Mouse (Mus musculus) hindbrain, embryonic 10.5 days (tissue): ENCODE data around the gene Slc4a10. TPM values are rescaled to one million over a fixed set of nuclear protein-coding genes. Genes with fewer than 3 reads are reported as not detected.

Experiments
- DNase-seq: peaks from one replicate; pipeline ENCODE4 v3.0.0-alpha.2; 2017; ENCODE audit warnings: low spot score
- H3K27ac ChIP-seq: fragments of 300-500 bp; sonication (generic); 2 replicates; pipeline ENCODE4 v1.5.1; 2016; ENCODE audit warnings: mild to moderate bottlenecking, moderate library complexity
- H3K27me3 ChIP-seq: fragments of 300-500 bp; sonication (generic); 2 replicates; pipeline ENCODE4 v1.6.1; 2016; ENCODE audit warnings: mild to moderate bottlenecking; ENCODE audit not compliant: poor library complexity, insufficient read depth, severe bottlenecking
- H3K36me3 ChIP-seq: fragments of 300-500 bp; sonication (generic); 2 replicates; pipeline ENCODE4 v1.6.1; 2016; ENCODE audit warnings: mild to moderate bottlenecking, moderate library complexity
- H3K4me1 ChIP-seq: fragments of 300-500 bp; sonication (generic); replicated peaks from 2 replicates; pipeline ENCODE4 v1.6.1; 2016; ENCODE audit warnings: mild to moderate bottlenecking
- H3K4me3 ChIP-seq: fragments of 300-500 bp; sonication (generic); 2 replicates; pipeline ENCODE4 v1.5.1; 2016; ENCODE audit warnings: mild to moderate bottlenecking, moderate library complexity
- H3K9me3 ChIP-seq: fragments of 300-500 bp; sonication (generic); 2 replicates; pipeline ENCODE4 v1.6.1; 2016; ENCODE audit warnings: mild to moderate bottlenecking, moderate library complexity
- WGBS: fragments of 180-500 bp; shearing (Covaris S2); methylation state at CpG from one replicate; pipeline ENCODE4 v1.1.7; 2016; 5-methylcytosine and 5-hydroxymethylcytosine counted together
- polyA plus RNA-seq: library from polyadenylated mRNA; unstranded; fragments of >200 nt; fragmentation: Nextera tagmentation; extraction: Ambion mirVana; gene quantifications from 2 replicates; pipeline ENCODE4 v1.2.1, GENCODE M21; 2016

The Slc4a10 gene
- polyA plus RNA-seq, 1 experiment from 2014 or later, result 1.1 TPM

GRCm38 (mm10) chr2:62362211-62362610, 315.9 kb downstream of the Slc4a10 start:
- Histone ChIP-seq H3K27ac (no peak overlapping the region), H3K4me3 (no peak overlapping the region), H3K4me1 (no peaks in the 10 kb centered on the region), H3K9me3 (no peaks in the 10 kb centered on the region), H3K36me3 (no peaks in the 10 kb centered on the region), H3K27me3 (no peaks in the 10 kb centered on the region)
- DNase-seq, result no peak
- 92% methylated on average over 9 of the region's 9 CpGs for WGBS

GRCm38 (mm10) chr2:62363606-62364005, 317.3 kb downstream of the Slc4a10 start:
- no peak for DNase-seq
- Histone ChIP-seq H3K27ac (no peak overlapping the region), H3K36me3 (no peaks in the 10 kb centered on the region), H3K4me3 (no peak overlapping the region), H3K9me3 (no peaks in the 10 kb centered on the region), H3K4me1 (no peaks in the 10 kb centered on the region), H3K27me3 (no peaks in the 10 kb centered on the region)
- 92% methylated on average over 4 of the region's 4 CpGs for WGBS

GRCm38 (mm10) chr2:62368349-62369053, 322.2 kb downstream of the Slc4a10 start:
- DNase-seq, result no peak
- no peaks in the 10 kb centered on the region for H3K9me3 ChIP-seq
- H3K36me3 ChIP-seq, result no peaks in the 10 kb centered on the region
- H3K27me3 ChIP-seq, result no peaks in the 10 kb centered on the region
- no peak overlapping the region for H3K4me3 ChIP-seq
- no peak overlapping the region for H3K27ac ChIP-seq
- no peaks in the 10 kb centered on the region for H3K4me1 ChIP-seq
- 84% methylated on average over 5 of the region's 5 CpGs for WGBS

DNA sequence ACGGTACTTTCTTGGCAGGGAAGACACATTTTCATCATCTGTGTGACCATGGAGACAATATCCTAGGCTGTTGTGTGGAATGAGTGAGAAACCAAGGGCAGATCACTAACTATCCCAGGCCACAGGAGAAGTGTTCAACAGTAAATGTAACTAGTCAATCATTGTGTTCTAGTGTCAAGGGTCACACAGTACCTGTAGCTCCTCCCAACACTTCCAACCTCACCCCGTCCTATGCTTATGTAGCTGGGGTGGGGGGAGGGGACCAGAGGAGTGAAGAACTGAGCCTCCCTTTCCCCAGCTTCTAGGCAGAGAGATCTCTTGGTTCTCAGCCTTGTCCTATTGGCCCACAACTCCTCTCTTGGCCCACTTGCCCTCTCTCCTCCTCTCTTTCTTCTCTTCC, 323.8 kb downstream of the Slc4a10 start:
- Histone ChIP-seq H3K4me1 (no peaks in the 10 kb centered on the region), H3K36me3 (no peaks in the 10 kb centered on the region), H3K4me3 (no peak overlapping the region), H3K27ac (no peak overlapping the region), H3K27me3 (no peaks in the 10 kb centered on the region), H3K9me3 (no peaks in the 10 kb centered on the region)
- no peak for DNase-seq
- WGBS, result 57% methylated on average over 2 of the region's 2 CpGs

- no peaks in the 10 kb centered on the region for H3K36me3 ChIP-seq
- no peaks in the 10 kb centered on the region for H3K9me3 ChIP-seq
- no peak overlapping the region for H3K4me3 ChIP-seq
- no peak for DNase-seq
- H3K27me3 ChIP-seq, result no peaks in the 10 kb centered on the region
- no peaks in the 10 kb centered on the region for H3K4me1 ChIP-seq
- 83% methylated on average over 11 of the region's 11 CpGs for WGBS
- H3K27ac ChIP-seq, result no peak overlapping the region
Measured at GRCm38 (mm10) chr2:62373692-62374091, 327.4 kb downstream of the Slc4a10 start.

Other genes starting within 250 kb of the Slc4a10 start
- 0.30 TPM in 1 of 2 replicates, not detected in the other for gene Tbr1, start 243.5 kb upstream of the Slc4a10 start, polyA plus RNA-seq